Mouse (Mus musculus) limb, embryonic 11.5 days (tissue): Measurements from ENCODE around the gene Qrfp. TPM values are rescaled to one million over a fixed set of nuclear protein-coding genes. Genes with fewer than 3 reads are reported as not detected.

ENCODE experiments used
- ATAC-seq: fragments of 200-750 bp; cut with Nextera tagmentation; 2 replicates; pipeline ENCODE4 v1.8.0; 2017; ENCODE audit warnings: low read depth; ENCODE audit not compliant: insufficient number of reproducible peaks, low FRiP score, low TSS enrichment
- DNase-seq: peaks from one replicate; pipeline ENCODE4 v3.0.0-alpha.2; 2015; ENCODE audit warnings: low spot score
- H3K27ac ChIP-seq: fragments of 300-500 bp; sonication (generic); replicated peaks from 2 replicates; pipeline ENCODE4 v1.5.1; 2014; ENCODE audit warnings: low read depth, mild to moderate bottlenecking, low read length
- H3K27me3 ChIP-seq: fragments of 300-500 bp; sonication (generic); 2 replicates; pipeline ENCODE4 v1.6.1; 2014; ENCODE audit warnings: mild to moderate bottlenecking, low read length, mixed read lengths; ENCODE audit not compliant: control insufficient read depth, insufficient read depth
- H3K36me3 ChIP-seq: fragments of 300-500 bp; sonication (generic); 2 replicates; pipeline ENCODE4 v1.6.1; 2014; ENCODE audit warnings: mild to moderate bottlenecking, low read length, moderate library complexity, mixed read lengths; ENCODE audit not compliant: control insufficient read depth, insufficient read depth
- H3K4me1 ChIP-seq: fragments of 300-500 bp; sonication (generic); 2 replicates; pipeline ENCODE4 v1.6.1; 2014; ENCODE audit warnings: low read length, mixed read lengths; ENCODE audit not compliant: control insufficient read depth, insufficient read depth
- H3K4me2 ChIP-seq: fragments of 300-500 bp; sonication (generic); 2 replicates; pipeline ENCODE4 v1.6.1; 2014; ENCODE audit warnings: low read depth, mild to moderate bottlenecking, moderate library complexity; ENCODE audit not compliant: severe bottlenecking
- H3K4me3 ChIP-seq: fragments of 300-500 bp; sonication (generic); 2 replicates; pipeline ENCODE4 v1.5.1; 2014; ENCODE audit warnings: low read depth, low read length
- H3K9ac ChIP-seq: fragments of 300-500 bp; sonication (generic); 2 replicates; pipeline ENCODE4 v1.6.1; 2014; ENCODE audit warnings: mild to moderate bottlenecking, low read length
- H3K9me3 ChIP-seq: fragments of 300-500 bp; sonication (generic); 2 replicates; pipeline ENCODE4 v1.6.1; 2016; ENCODE audit warnings: low read length; ENCODE audit not compliant: control insufficient read depth
- WGBS: fragments of 180-500 bp; shearing (Covaris S2); extraction: QIAGEN DNeasy Blood & Tissue Kit; methylation state at CpG from one replicate; pipeline ENCODE4 v1.1.7; 2014; 5-methylcytosine and 5-hydroxymethylcytosine counted together
- polyA plus RNA-seq: library from polyadenylated mRNA; unstranded; fragments of >200 nt; fragmentation: Nextera tagmentation; extraction: Ambion mirVana; gene quantifications from 2 replicates; pipeline ENCODE4 v1.2.1, GENCODE M21; 2014

Gene Qrfp
- polyA plus RNA-seq, 1 experiment from 2014 or later, result 0.31 TPM

DNA sequence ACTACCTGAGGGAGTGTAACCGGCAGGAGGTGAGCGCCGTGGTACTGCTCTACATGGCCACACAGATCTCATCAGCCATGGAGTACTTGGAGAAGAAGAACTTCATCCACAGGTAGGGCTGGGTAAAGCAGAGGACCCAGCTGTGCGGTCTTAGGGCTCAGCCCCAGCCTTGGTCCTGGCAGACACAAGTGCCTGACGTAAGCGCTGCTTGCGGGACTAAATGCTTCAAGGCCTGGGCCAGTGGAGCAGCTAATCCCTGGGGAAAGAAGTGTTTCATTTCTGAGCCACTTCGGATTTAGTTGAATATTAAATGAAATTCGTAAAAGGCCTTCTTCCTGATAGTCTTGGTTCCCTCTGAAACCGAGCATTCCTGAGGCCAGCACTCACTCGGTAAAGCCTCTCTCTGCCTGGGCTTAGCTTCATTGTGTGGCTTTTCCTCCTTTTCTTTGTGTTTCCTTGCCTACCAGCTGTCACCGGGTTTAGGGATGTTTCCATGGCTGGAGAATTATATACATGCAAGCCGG is 19.6 kb downstream of the Qrfp start:
- no peak overlapping the region for H3K4me3 ChIP-seq
- no peaks in the 10 kb centered on the region for H3K9me3 ChIP-seq
- no peaks in the 10 kb centered on the region for H3K4me1 ChIP-seq
- H3K27me3 ChIP-seq, result no peaks in the 10 kb centered on the region
- no peak overlapping the region for H3K27ac ChIP-seq
- ATAC-seq, result no peak
- peaks cover 44% of the 10 kb centered on the region for H3K36me3 ChIP-seq
- WGBS, result 92% methylated on average over 13 of the region's 13 CpGs
- H3K4me2 ChIP-seq, result no peak overlapping the region
- no peak overlapping the region for H3K9ac ChIP-seq
- no peak for DNase-seq

DNA sequence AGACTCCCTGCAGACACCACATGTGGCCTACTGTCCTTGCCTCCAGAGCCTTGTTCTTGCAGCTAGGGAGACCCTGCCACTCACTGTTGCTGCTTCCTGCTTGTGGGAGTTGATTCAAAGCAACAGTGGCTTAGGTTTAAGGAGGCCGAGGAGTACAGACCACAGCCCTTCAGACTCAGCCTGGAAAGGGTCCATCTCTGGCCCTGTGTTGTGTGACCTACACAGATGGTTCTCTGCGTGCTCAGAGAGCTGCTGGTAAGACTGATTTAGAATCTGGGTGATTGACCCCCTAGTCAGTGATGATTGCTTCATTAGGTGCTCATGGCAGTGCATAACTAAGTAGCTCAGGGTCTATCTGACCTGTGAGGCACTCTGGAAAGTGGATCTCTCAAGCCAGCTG is 21.2 kb downstream of the Qrfp start:
- WGBS, result 88% methylated on average over 2 of the region's 2 CpGs
- H3K27me3 ChIP-seq, result no peaks in the 10 kb centered on the region
- ATAC-seq (no peak), DNase-seq (no peak)
- H3K4me1 ChIP-seq, result no peaks in the 10 kb centered on the region
- H3K36me3 ChIP-seq, result peaks cover 38% of the 10 kb centered on the region
- H3K4me2 ChIP-seq, result no peak overlapping the region
- no peak overlapping the region for H3K9ac ChIP-seq
- H3K27ac ChIP-seq, result no peak overlapping the region
- H3K9me3 ChIP-seq, result no peaks in the 10 kb centered on the region
- H3K4me3 ChIP-seq, result no peak overlapping the region

DNA sequence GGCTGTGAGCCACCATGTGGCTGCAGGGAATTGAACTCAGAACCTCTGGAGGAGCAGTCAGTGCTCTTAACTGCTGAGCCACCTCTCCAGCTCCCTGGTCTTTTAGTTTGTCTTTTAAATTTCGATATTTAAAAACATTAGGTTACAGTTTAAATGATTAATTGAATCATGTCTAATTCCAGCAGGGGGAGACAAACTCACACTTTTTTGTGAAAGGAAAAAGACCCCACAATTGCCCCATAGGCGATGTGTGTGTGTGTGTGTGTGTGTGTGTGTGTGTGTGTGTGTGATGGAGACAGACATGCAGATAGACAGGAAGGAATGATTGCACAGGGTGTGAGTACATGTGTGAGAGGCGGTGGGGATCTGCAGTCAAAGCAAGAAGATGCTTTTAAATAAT is 22.2 kb downstream of the Qrfp start:
- ATAC-seq (no peak), DNase-seq (no peak)
- 89% methylated on average over 3 of the region's 3 CpGs for WGBS
- no peak overlapping the region for H3K27ac ChIP-seq
- peaks cover 38% of the 10 kb centered on the region; the same call in 1 of the 2 replicates for H3K36me3 ChIP-seq
- H3K9me3 ChIP-seq, result no peaks in the 10 kb centered on the region
- H3K4me1 ChIP-seq, result no peaks in the 10 kb centered on the region
- no peak overlapping the region for H3K9ac ChIP-seq
- H3K4me2 ChIP-seq, result no peak overlapping the region
- no peaks in the 10 kb centered on the region for H3K27me3 ChIP-seq
- no peak overlapping the region for H3K4me3 ChIP-seq

DNA sequence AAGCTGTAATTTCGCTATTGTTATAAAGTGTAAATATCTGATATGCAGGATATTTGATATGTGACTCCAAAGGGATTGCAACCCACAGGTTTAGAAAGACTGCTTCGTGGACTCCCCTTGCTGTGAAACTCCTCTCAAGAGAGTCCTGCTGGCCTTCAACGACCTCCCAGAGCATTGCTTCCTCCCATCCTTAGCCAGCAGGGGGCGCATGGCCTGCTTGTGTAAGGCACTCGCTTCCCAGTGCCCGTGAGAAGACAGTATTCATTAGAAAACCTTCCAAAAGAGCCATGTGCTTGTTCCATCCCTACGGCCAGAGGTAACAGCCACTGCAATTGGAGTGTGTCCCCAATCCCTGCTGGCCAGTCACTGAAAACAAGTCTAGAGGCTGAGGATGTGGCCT is 23.4 kb downstream of the Qrfp start:
- peaks cover 33% of the 10 kb centered on the region; the same call in 1 of the 2 replicates for H3K36me3 ChIP-seq
- H3K4me1 ChIP-seq, result no peaks in the 10 kb centered on the region
- ATAC-seq (no peak), DNase-seq (peak; percentile 89)
- H3K9ac ChIP-seq, result no peak overlapping the region
- no peak overlapping the region for H3K4me3 ChIP-seq
- H3K4me2 ChIP-seq, result no peak overlapping the region
- H3K9me3 ChIP-seq, result no peaks in the 10 kb centered on the region
- H3K27me3 ChIP-seq, result no peaks in the 10 kb centered on the region
- H3K27ac ChIP-seq, result no peak overlapping the region
- WGBS, result 24% methylated on average over 7 of the region's 7 CpGs

DNA sequence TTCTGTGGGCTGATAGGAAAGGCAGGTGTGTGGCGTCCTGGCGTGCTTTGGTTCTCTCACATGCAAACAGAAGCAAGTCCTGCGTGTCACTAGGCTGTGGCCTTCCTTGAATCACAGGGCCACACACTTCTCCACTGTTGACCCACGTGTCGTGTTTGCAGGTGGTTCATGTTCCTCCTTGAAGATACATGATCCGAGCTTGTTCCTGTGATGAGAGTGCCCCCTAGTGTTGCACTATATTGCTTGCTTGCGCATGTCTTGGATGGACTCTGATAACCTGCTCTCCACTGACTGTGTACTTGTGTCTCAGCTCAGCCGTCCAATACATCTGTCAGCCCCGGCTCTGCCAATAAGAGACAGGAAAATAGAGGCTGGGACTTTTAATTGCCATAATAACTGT is 25.3 kb downstream of the Qrfp start:
- 54% methylated on average over 9 of the region's 9 CpGs for WGBS
- DNase-seq (peak; percentile 79), ATAC-seq (0 out of 2 replicates have a peak, but pooled peaks have one; percentile 24)
- no peaks in the 10 kb centered on the region for H3K9me3 ChIP-seq
- no peak overlapping the region for H3K4me2 ChIP-seq
- no peak overlapping the region for H3K9ac ChIP-seq
- H3K4me1 ChIP-seq, result no peaks in the 10 kb centered on the region
- H3K4me3 ChIP-seq, result no peak overlapping the region
- H3K27ac ChIP-seq, result no peak overlapping the region
- H3K27me3 ChIP-seq, result no peaks in the 10 kb centered on the region
- peaks cover 30% of the 10 kb centered on the region; the same call in 1 of the 2 replicates for H3K36me3 ChIP-seq

DNA sequence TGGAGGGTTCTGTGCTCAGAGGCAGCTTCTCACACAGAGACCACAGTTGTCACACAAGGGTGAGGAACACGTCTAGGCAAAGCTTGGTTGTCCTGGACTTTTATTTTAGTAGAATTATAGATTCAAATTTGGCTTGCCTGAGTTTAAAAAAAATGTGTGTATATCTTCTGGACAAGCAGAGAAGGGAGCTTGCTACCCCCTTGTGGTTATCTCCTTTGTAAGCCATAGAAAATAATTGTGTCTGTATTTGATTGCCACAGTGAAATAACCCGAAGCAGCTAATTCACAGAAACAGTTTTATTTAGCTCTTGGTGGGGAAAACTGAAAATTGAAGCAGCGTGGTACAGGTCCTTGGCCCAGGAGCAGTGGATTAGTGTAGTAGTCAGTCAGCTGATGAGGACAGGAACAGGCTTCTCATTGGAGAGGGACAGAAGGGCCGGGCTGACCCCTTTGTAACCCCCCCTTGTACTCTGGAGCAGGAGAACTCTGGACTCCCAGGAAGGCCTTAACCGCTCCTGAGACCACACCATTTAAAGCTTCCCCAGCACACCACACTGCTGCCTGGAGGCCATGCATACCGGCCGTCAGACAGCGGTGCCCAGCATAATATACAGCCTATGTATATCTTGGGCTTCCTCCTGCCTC is 27.3 kb downstream of the Qrfp start:
- H3K36me3 ChIP-seq, result peaks cover 34% of the 10 kb centered on the region; the same call in 1 of the 2 replicates

DNA sequence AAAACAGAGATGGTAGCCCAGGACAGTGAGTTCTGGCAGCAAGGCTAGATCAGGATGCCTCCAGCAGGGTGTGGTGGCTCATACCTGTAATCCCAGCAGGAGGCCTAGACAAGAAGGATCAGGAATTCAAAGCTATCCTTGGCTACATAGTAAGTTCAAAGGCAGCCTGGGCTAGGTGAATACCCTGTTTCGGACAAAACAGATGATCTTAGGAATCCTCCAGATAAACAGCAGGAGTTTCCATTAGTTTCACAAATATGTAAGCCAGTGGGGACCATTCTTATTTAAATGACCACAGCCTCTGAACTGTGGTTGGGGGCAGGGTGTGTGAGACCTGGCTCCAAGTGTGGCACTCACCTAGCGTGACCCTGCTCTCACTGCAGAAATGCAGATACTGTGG is 31.1 kb downstream of the Qrfp start:
- no peaks in the 10 kb centered on the region for H3K4me1 ChIP-seq
- WGBS, result 95% methylated on average over 2 of the region's 2 CpGs
- no peak for ATAC-seq

More for the DNA sequence above, 27.3 kb downstream of the Qrfp start:
- 63% methylated on average over 8 of the region's 8 CpGs for WGBS
- H3K9ac ChIP-seq, result no peak overlapping the region
- no peak overlapping the region for H3K4me2 ChIP-seq
- no peak for ATAC-seq
- H3K27me3 ChIP-seq, result no peaks in the 10 kb centered on the region
- DNase-seq, result no peak
- no peaks in the 10 kb centered on the region for H3K9me3 ChIP-seq
- no peak overlapping the region for H3K4me3 ChIP-seq
- H3K27ac ChIP-seq, result no peak overlapping the region
- no peaks in the 10 kb centered on the region for H3K4me1 ChIP-seq

DNA sequence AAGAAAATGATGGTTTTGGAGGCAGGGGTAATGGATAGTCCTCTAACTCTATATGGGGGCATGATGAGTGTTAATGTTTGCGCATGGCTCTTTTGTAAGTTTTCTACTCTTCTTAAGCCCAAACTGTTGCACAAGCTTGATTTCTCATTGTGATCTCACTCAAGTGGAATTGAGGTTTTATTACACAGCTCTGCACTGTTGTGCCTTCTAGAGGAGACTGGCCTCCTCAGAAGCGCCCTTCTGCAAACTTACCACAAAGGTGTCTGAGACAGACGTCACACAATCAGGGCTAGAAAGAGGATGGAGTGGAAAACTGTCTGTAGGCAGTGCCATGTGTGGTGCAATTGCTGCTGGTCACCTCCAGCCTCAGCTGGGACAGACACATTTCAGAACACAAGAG is 33.9 kb downstream of the Qrfp start:
- no peak for DNase-seq
- no peak overlapping the region for H3K4me2 ChIP-seq
- no peak overlapping the region for H3K9ac ChIP-seq
- no peaks in the 10 kb centered on the region; the same call in 1 of the 2 replicates for H3K4me1 ChIP-seq
- no peaks in the 10 kb centered on the region for H3K9me3 ChIP-seq
- H3K4me3 ChIP-seq, result no peak overlapping the region
- 95% methylated on average over 3 of the region's 3 CpGs for WGBS
- no peak overlapping the region for H3K27ac ChIP-seq
- H3K27me3 ChIP-seq, result no peaks in the 10 kb centered on the region
- peaks cover 17% of the 10 kb centered on the region; the same call in 1 of the 2 replicates for H3K36me3 ChIP-seq
- ATAC-seq, result no peak

More for the DNA sequence above, 31.1 kb downstream of the Qrfp start:
- Histone ChIP-seq H3K4me2 (no peak overlapping the region), H3K27me3 (no peaks in the 10 kb centered on the region), H3K36me3 (peaks cover 24% of the 10 kb centered on the region; the same call in 1 of the 2 replicates), H3K27ac (no peak overlapping the region), H3K9ac (no peak overlapping the region), H3K9me3 (no peaks in the 10 kb centered on the region), H3K4me3 (no peak overlapping the region)
- no peak for DNase-seq
